Mouse (Mus musculus): ENCODE data around the gene Klrg1. TPM values are rescaled to one million over a fixed set of nuclear protein-coding genes. Genes with fewer than 3 reads are reported as not detected.
A peak's percentile ranks its signal among the peaks of the same experiment; 100 is the strongest.

Klrg1 gene
- total RNA-seq, 2 experiments from 2014 or later: 0.35 to 0.40 TPM

GRCm38 (mm10) chr6:122292184-122292583 is 9.5 kb upstream of the Klrg1 start:
- DNase-seq: no peak

GRCm38 (mm10) chr6:122291735-122292134 is 9.1 kb upstream of the Klrg1 start:
- DNase-seq: no peak

- no peak for DNase-seq
These were observed 8.6 kb upstream of the Klrg1 start for GRCm38 (mm10) chr6:122291264-122291663.

GRCm38 (mm10) chr6:122290253-122290652 is 7.6 kb upstream of the Klrg1 start:
- DNase-seq: no peak

- no peak for DNase-seq
These were observed 6.6 kb upstream of the Klrg1 start for GRCm38 (mm10) chr6:122289313-122289712.

- no peak for DNase-seq
These were observed 5.6 kb upstream of the Klrg1 start for GRCm38 (mm10) chr6:122288263-122288662.

- no peak for DNase-seq
These were observed 2.1 kb upstream of the Klrg1 start for GRCm38 (mm10) chr6:122284823-122285222.

GRCm38 (mm10) chr6:122284304-122284703 is 1.6 kb upstream of the Klrg1 start:
- DNase-seq: no peak

GRCm38 (mm10) chr6:122283429-122283828 is 747 bp upstream of the Klrg1 start:
- DNase-seq: no peak

GRCm38 (mm10) chr6:122276565-122276964 is 6.1 kb downstream of the Klrg1 start:
- no peak for DNase-seq

GRCm38 (mm10) chr6:122274546-122274945 is 8.1 kb downstream of the Klrg1 start:
- no peak for DNase-seq

- no peak for DNase-seq
These were observed 12.5 kb downstream of the Klrg1 start for GRCm38 (mm10) chr6:122270152-122270551.

- DNase-seq: no peak
These were observed 13.5 kb downstream of the Klrg1 start for GRCm38 (mm10) chr6:122269170-122269569.

GRCm38 (mm10) chr6:122268561-122268960 is 14.1 kb downstream of the Klrg1 start:
- peak; percentile 75 to 85 for DNase-seq

- DNase-seq: no peak
These were observed 20.1 kb downstream of the Klrg1 start for GRCm38 (mm10) chr6:122262543-122262942.

GRCm38 (mm10) chr6:122252146-122252545 is 30.5 kb downstream of the Klrg1 start:
- no peak for DNase-seq

- DNase-seq: no peak
These were observed 32.6 kb downstream of the Klrg1 start for GRCm38 (mm10) chr6:122250033-122250432.

Other genes with a start within 250 kb of the Klrg1 start
- 10 to 100 TPM; 72.5 to 75.3 TPM for gene M6pr, start 25.8 kb upstream of the Klrg1 start, total RNA-seq (2021)
- 10 to 100 TPM; 63.2 to 63.8 TPM for gene Phc1, start 57.7 kb upstream of the Klrg1 start, total RNA-seq (2021)
- gene Rimklb, start 215.9 kb upstream of the Klrg1 start, total RNA-seq (2021): 10 to 100 TPM; 75.8 to 86.1 TPM
- not detected for gene Mfap5, start 223.0 kb upstream of the Klrg1 start, total RNA-seq (2021)